Mouse (Mus musculus): ENCODE measurements around the gene Nyap2. TPM values are rescaled to one million over a fixed set of nuclear protein-coding genes. Genes with fewer than 3 reads are reported as not detected.

The Nyap2 gene
- total RNA-seq (2014; rRNA removed) (under 0.01 TPM in 1 of 2 replicates, not detected in the other), polyA plus RNA-seq (2012; rRNA removed) (not detected in 2 replicates)

- no peak within 1 kb of the TSS for H3K4me3 ChIP-seq (ENCODE audit: insufficient read depth, low read depth, low read length)
- H3K9ac ChIP-seq (ENCODE audit: low read depth, low read length): no peak within 1 kb of the TSS
- no peaks in the 10 kb centered on the region for H3K79me2 ChIP-seq (ENCODE audit: control insufficient read depth, insufficient read depth, low read length)
- H3K4me1 ChIP-seq (ENCODE audit: control insufficient read depth, insufficient read depth, low read length): no peaks in the 10 kb centered on the region
- TF ChIP-seq POLR2A (IDR thresholded peaks at IDR 0.05; ENCODE audit: extremely low read depth, insufficient read depth, low read length) (no peak), CTCF (IDR thresholded peaks at IDR 0.05; ENCODE audit: low read depth, low read length) (no peak)
- no peaks in the 10 kb centered on the region for H3K27me3 ChIP-seq (ENCODE audit: control insufficient read depth, insufficient read depth, low read length)
- H3K36me3 ChIP-seq (ENCODE audit: control insufficient read depth, insufficient read depth, low read length): no peaks in the 10 kb centered on the region
- DNase-seq (ENCODE audit: extremely low read depth, low read depth, low spot score): no peak
- WGBS: 41% methylated on average over 16 of the region's 16 CpGs
- H3K27ac ChIP-seq (replicated peaks; ENCODE audit: insufficient read depth, low read depth, low read length): no peak within 1 kb of the TSS
Measured at GRCm38 (mm10) chr1:81076831-81077664, at the start of gene Nyap2. Gene Nyap2 (plus strand): TSS chr1:81076950.

- 54% methylated on average over 5 of the region's 5 CpGs for WGBS
- no peak for DNase-seq (ENCODE audit: extremely low read depth, low read depth, low spot score)
- Histone ChIP-seq H3K4me3 (ENCODE audit: insufficient read depth, low read depth, low read length) (no peak overlapping the region), H3K27ac (replicated peaks; ENCODE audit: insufficient read depth, low read depth, low read length) (no peak overlapping the region), H3K36me3 (ENCODE audit: control insufficient read depth, insufficient read depth, low read length) (no peaks in the 10 kb centered on the region), H3K9ac (ENCODE audit: low read depth, low read length) (no peak overlapping the region), H3K79me2 (ENCODE audit: control insufficient read depth, insufficient read depth, low read length) (no peaks in the 10 kb centered on the region), H3K27me3 (ENCODE audit: control insufficient read depth, insufficient read depth, low read length) (no peaks in the 10 kb centered on the region), H3K4me1 (ENCODE audit: control insufficient read depth, insufficient read depth, low read length) (no peaks in the 10 kb centered on the region)
- TF ChIP-seq POLR2A (IDR thresholded peaks at IDR 0.05; ENCODE audit: extremely low read depth, insufficient read depth, low read length) (no peak), CTCF (IDR thresholded peaks at IDR 0.05; ENCODE audit: low read depth, low read length) (no peak)
Measured at GRCm38 (mm10) chr1:81042907-81043868, 33.6 kb upstream of the Nyap2 start.

DNA sequence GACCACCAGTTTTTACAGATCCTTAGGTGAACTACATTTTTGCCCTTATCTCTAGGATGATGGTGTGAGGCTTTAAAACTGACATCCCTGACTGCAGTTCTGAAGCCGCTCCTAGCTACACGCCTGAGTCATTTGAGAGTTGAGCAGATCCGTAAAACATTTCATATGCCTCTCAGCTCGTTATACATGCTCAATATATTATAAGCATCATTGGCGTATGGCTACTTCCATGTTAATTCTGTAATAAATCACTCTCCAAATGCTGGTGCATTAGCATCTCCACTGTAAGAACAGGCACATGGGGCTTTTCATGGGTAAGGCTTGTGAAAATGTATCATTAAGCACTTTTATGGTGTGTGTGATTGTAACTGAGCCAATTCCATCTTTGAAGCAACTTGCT is 18.4 kb upstream of the Nyap2 start:
- 75% methylated on average over 5 of the region's 5 CpGs for WGBS
- no peaks in the 10 kb centered on the region for H3K36me3 ChIP-seq (ENCODE audit: control insufficient read depth, insufficient read depth, low read length)
- H3K27ac ChIP-seq (replicated peaks; ENCODE audit: insufficient read depth, low read depth, low read length): no peak overlapping the region
- TF ChIP-seq CTCF (IDR thresholded peaks at IDR 0.05; ENCODE audit: low read depth, low read length): no peak
- TF ChIP-seq POLR2A (IDR thresholded peaks at IDR 0.05; ENCODE audit: extremely low read depth, insufficient read depth, low read length): no peak
- no peaks in the 10 kb centered on the region for H3K79me2 ChIP-seq (ENCODE audit: control insufficient read depth, insufficient read depth, low read length)
- H3K4me3 ChIP-seq (ENCODE audit: insufficient read depth, low read depth, low read length): no peak overlapping the region
- H3K9ac ChIP-seq (ENCODE audit: low read depth, low read length): no peak overlapping the region
- no peak for DNase-seq (ENCODE audit: extremely low read depth, low read depth, low spot score)
- H3K4me1 ChIP-seq (ENCODE audit: control insufficient read depth, insufficient read depth, low read length): no peaks in the 10 kb centered on the region
- H3K27me3 ChIP-seq (ENCODE audit: control insufficient read depth, insufficient read depth, low read length): no peaks in the 10 kb centered on the region

- Histone ChIP-seq H3K9ac (ENCODE audit: low read depth, low read length) (no peak overlapping the region), H3K79me2 (ENCODE audit: control insufficient read depth, insufficient read depth, low read length) (no peaks in the 10 kb centered on the region), H3K27me3 (ENCODE audit: control insufficient read depth, insufficient read depth, low read length) (no peaks in the 10 kb centered on the region), H3K4me1 (ENCODE audit: control insufficient read depth, insufficient read depth, low read length) (no peaks in the 10 kb centered on the region), H3K4me3 (ENCODE audit: insufficient read depth, low read depth, low read length) (no peak overlapping the region), H3K36me3 (ENCODE audit: control insufficient read depth, insufficient read depth, low read length) (no peaks in the 10 kb centered on the region), H3K27ac (replicated peaks; ENCODE audit: insufficient read depth, low read depth, low read length) (no peak overlapping the region)
- DNase-seq (ENCODE audit: extremely low read depth, low read depth, low spot score): peak; percentile 2
- whole genome bisulfite sequencing: 45% methylated on average over 2 of the region's 2 CpGs
- TF ChIP-seq POLR2A (IDR thresholded peaks at IDR 0.05; ENCODE audit: extremely low read depth, insufficient read depth, low read length) (no peak), CTCF (IDR thresholded peaks at IDR 0.05; ENCODE audit: low read depth, low read length) (no peak)
Measured at GRCm38 (mm10) chr1:81058835-81059234, 17.9 kb upstream of the Nyap2 start.

GRCm38 (mm10) chr1:81062811-81063210 is 13.9 kb upstream of the Nyap2 start:
- DNase-seq (ENCODE audit: extremely low read depth, low read depth, low spot score): no peak
- Histone ChIP-seq H3K27me3 (ENCODE audit: control insufficient read depth, insufficient read depth, low read length) (no peaks in the 10 kb centered on the region), H3K9ac (ENCODE audit: low read depth, low read length) (no peak overlapping the region), H3K4me1 (ENCODE audit: control insufficient read depth, insufficient read depth, low read length) (no peaks in the 10 kb centered on the region), H3K4me3 (ENCODE audit: insufficient read depth, low read depth, low read length) (no peak overlapping the region), H3K79me2 (ENCODE audit: control insufficient read depth, insufficient read depth, low read length) (no peaks in the 10 kb centered on the region), H3K36me3 (ENCODE audit: control insufficient read depth, insufficient read depth, low read length) (no peaks in the 10 kb centered on the region), H3K27ac (replicated peaks; ENCODE audit: insufficient read depth, low read depth, low read length) (no peak overlapping the region)
- TF ChIP-seq POLR2A (IDR thresholded peaks at IDR 0.05; ENCODE audit: extremely low read depth, insufficient read depth, low read length): no peak
- no peak for TF ChIP-seq CTCF (IDR thresholded peaks at IDR 0.05; ENCODE audit: low read depth, low read length)
- WGBS: 72% methylated on average over 2 of the region's 2 CpGs

Measured in liver, adult 2 months (tissue).